Mouse (Mus musculus) MEL (cell line): ENCODE measurements around the gene Id1.

ENCODE experiments used
- CTCF ChIP-seq, 3 experiments: IDR thresholded peaks in 2 of 3; conservative IDR thresholded peaks in 1 of 3; 2 replicates each; pipeline ENCODE4 v1.5.1; 2011 to 2012; ENCODE audit warnings: low read length in 3 of 3, low read depth in 2 of 3, mild to moderate bottlenecking in 2 of 3, improper control_type of control experiment in 1 of 3, inconsistent platforms in 1 of 3, mixed read lengths in 1 of 3, moderate library complexity in 1 of 3; ENCODE audit not compliant: control insufficient read depth in 1 of 3, insufficient read depth in 1 of 3, poor library complexity in 1 of 3, severe bottlenecking in 1 of 3
- GABPA ChIP-seq: IDR thresholded peaks from 2 replicates; pipeline ENCODE4 v1.6.1; 2012; ENCODE audit warnings: low read depth, mild to moderate bottlenecking, inconsistent platforms, low read length, improper control_type of control experiment, moderate library complexity
- KAT2A ChIP-seq: conservative IDR thresholded peaks from 2 replicates; pipeline ENCODE4 v1.6.1; 2012; ENCODE audit warnings: low read depth, low read length, improper control_type of control experiment, inconsistent platforms
- MAFK ChIP-seq: IDR thresholded peaks from 2 replicates; pipeline ENCODE4 v1.6.1; 2011; ENCODE audit warnings: low read depth, mild to moderate bottlenecking, low read length, improper control_type of control experiment, borderline replicate concordance
- MAX ChIP-seq: IDR thresholded peaks from 2 replicates; pipeline ENCODE4 v1.6.1; 2011; ENCODE audit warnings: low read length, improper control_type of control experiment
- MAZ ChIP-seq: IDR thresholded peaks from 2 replicates; pipeline ENCODE4 v1.6.1; 2012; ENCODE audit warnings: low read depth, mild to moderate bottlenecking, inconsistent platforms, low read length, improper control_type of control experiment
- POLR2A ChIP-seq, 2 experiments: IDR thresholded peaks; 2 replicates each; pipeline ENCODE4 v1.6.1; 2011 to 2012; ENCODE audit warnings: low read length in 2 of 2, mild to moderate bottlenecking in 2 of 2, control low read depth in 1 of 2, improper control_type of control experiment in 1 of 2, low read depth in 1 of 2, moderate library complexity in 1 of 2; ENCODE audit not compliant: control insufficient read depth in 1 of 2, insufficient read depth in 1 of 2, poor library complexity in 1 of 2
- TCF12 ChIP-seq: IDR thresholded peaks from 2 replicates; pipeline ENCODE4 v1.6.1; 2014; ENCODE audit warnings: low read depth, mild to moderate bottlenecking, inconsistent platforms, low read length, improper control_type of control experiment, moderate library complexity
- UBTF ChIP-seq: IDR thresholded peaks from 2 replicates; pipeline ENCODE4 v1.6.1; 2012; ENCODE audit warnings: low read depth, mild to moderate bottlenecking, inconsistent platforms, low read length, improper control_type of control experiment, moderate library complexity, borderline replicate concordance; ENCODE audit not compliant: insufficient read depth
- USF2 ChIP-seq, 2 experiments: IDR thresholded peaks; 2 replicates each; pipeline ENCODE4 v1.6.1; 2011 to 2012; ENCODE audit warnings: improper control_type of control experiment in 2 of 2, low read length in 2 of 2, borderline replicate concordance in 1 of 2, inconsistent platforms in 1 of 2, low read depth in 1 of 2, mild to moderate bottlenecking in 1 of 2; ENCODE audit not compliant: insufficient read depth in 1 of 2
- ZKSCAN1 ChIP-seq: IDR thresholded peaks from 2 replicates; pipeline ENCODE4 v1.6.1; 2012; ENCODE audit warnings: low read depth, mild to moderate bottlenecking, inconsistent platforms, low read length, improper control_type of control experiment, moderate library complexity

DNA sequence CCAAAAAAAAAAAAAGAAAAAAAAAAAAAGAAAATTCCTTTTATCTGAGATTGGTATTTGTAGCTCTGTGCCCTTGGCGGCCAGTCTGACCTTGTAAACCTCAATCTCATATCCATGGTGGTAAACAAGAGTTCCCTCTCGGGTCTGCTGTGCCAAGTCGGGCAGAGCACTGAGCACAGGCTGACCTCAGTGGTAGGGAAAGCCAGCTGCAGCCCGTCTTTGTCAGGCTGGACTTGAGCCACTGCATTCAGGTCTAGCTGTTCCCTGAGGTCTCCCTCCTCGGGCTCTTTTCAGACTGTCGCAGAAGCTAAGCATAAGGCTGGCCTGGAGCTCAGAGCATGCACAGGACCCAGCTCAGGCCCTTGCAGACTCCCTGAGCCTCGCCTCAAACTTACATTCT is 41.3 kb upstream of the Id1 start:
- TF ChIP-seq TCF12 = no peak
- no peak for TF ChIP-seq MAFK
- no peak for TF ChIP-seq CTCF (IDR thresholded peaks at IDR 0.05 in 2 of 3, conservative IDR thresholded peaks at IDR 0.05 in 1 of 3; ENCODE audit: control insufficient read depth in 1 of 3, insufficient read depth in 1 of 3, low read depth in 2 of 3, low read length in 3 of 3, poor library complexity in 1 of 3, severe bottlenecking in 1 of 3)
- no peak for TF ChIP-seq MAX
- TF ChIP-seq POLR2A (IDR thresholded peaks at IDR 0.05; ENCODE audit: control insufficient read depth in 1 of 2, insufficient read depth in 1 of 2, low read depth in 1 of 2, low read length in 2 of 2, poor library complexity in 1 of 2) = no peak
- TF ChIP-seq GABPA = no peak
- no peak for TF ChIP-seq USF2 (IDR thresholded peaks at IDR 0.05; ENCODE audit: borderline replicate concordance in 1 of 2, insufficient read depth in 1 of 2, low read depth in 1 of 2, low read length in 2 of 2)
- no peak for TF ChIP-seq UBTF
- TF ChIP-seq ZKSCAN1 = no peak
- no peak for TF ChIP-seq KAT2A
- no peak for TF ChIP-seq MAZ
